Mouse (Mus musculus) natural killer cell, adult 2 months (primary cell): ENCODE results near the gene Lrig3.

Experiments used
- DNase-seq, 2 experiments: peaks; one replicate each; pipeline ENCODE4 v3.0.0; 2022; ENCODE audit warnings: low spot score in 2 of 2

Gene Lrig3

DNA sequence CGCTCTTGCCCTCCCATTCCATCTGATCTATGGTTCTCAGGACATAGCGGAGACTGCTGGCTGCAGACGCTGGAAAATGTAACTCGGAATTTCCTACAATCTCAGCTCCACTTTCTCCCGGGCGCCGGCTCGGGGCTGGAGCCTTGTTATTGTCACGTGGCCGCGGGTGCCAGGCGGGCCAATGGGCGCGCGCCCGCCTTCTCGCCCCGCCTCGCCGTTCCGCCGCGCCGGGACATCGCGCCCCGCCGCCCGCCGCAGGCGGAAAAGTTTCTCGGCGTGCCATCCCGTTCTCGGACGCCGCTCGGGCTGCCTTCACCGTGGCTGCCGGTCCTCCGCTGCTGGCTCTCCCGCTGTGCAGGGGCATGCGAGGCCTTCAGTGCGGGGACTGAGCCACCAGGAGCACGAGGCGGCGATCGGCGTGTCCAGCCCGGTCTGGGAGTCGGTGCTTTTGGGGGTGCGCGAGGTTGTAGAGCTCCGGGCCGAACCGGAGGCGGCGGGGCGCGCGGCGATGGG is at the start of gene Lrig3:
Gene Lrig3, plus strand, starts transcription at position 201 of the 513 bp plus-strand sequence.
- no peak for DNase-seq

DNA sequence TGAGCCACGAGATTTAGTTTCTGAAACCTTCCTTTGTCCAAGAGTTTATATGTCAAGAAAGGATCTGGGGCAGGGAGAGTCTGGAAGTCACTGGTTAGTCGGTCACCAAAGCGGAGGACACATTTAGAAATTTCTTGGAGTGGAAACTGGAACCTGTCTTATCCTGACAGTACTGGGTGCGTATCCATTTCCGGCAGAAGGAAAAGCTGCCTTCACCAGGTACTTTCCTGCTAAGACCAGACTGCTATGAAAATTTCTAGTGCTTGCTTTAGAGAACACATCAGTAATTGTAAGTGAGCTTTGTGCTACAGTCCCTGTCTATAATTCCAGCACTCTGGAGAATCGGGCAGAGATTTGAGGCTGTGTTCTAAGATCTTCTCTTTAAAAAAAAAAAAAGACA is 49.2 kb upstream of the Lrig3 start:
- no peak for DNase-seq

DNA sequence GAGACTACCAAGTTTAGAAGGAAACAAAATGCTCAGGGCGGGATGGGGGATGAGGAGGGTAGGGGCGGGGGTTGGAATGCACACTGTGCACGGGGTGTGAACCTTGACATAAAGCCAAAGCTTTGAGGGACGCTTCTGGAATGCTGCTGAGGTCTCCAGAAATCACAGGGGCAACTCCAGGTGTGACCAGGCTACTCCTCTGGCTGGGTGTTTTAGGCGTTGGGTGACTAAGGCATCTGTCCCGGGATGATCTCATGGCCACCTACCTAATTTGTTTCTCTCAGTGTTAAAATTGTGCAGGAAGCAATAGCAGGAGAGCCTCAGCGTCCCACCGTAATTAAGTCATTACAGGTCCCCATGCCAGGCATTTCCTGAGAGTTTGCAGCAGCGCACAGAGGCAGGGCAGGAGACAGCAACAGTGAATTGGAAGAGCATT is 48.5 kb upstream of the Lrig3 start:
- DNase-seq, result no peak

DNA sequence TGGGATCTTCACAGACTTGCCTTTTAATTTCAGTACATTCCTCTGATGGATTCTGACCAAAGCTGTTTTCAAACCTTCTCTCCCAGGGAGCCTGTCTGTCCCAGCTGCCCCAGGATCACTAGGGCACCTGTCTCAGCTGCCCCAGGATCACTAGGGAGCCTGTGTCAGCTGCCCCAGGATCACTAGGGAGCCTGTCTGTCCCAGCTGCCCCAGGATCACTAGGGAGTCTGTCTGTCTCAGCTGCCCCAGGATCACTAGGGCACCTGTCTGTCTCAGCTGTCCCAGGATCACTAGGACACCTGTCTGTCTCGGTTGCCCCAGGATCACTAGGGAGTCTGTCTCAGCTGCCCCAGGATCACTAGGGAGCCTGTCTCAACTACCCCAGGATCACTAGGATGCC is 47.0 kb upstream of the Lrig3 start:
- no peak for DNase-seq

DNA sequence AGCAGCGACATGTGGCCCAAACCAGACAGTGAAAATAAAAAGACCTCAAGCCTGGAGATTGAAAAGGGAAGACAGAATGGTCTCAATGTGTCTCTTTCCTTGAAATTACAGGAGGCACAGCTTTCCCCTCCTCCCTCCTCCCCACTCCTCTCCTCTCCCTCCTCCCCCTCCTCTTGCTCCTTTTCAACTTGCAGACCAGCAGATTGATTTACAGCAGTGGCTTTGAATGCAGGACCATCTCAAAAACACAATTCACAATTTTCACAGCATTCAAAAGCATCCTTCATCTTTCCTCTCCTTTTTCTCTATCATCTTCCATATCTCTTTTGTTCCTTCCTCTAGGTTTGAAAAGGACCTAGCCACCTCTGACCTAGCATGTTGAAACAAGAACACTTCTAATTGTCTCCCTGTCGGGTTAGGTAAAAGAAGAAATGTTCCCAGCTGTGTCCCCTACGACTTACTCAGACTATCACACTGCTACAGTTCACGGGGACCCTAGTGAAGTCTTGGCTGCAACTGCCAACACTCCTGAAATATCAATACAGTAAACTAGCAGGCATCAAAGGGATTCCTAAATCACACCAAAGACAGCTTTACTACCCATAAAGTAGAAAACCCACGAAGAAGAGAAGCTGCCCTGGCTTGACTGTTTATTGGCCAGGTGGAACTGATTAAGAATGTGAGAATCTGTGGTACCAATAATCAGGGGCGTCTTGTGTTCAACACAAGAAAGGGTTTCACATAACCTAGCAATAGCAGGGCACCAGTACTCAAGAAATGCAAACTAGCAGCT is 44.1 kb upstream of the Lrig3 start:
- DNase-seq, result no peak

DNA sequence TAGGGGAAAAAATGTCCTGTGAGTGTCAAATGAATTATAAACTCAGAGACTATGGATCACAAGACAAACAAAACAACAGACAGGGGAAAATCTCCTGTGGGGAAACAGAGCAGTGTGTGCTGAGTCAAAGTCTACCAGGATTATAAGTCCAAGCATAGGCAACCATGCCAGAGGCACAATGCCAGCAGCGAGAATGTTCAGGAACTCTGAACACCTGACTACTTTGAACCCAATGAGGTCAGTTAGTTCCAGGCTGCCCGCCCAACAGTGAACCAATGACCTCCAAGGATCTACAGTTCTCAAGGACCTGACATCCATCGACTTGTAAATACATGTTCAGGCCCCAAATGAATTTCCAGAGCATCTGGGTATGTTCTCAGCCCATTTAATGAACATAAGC is 36.0 kb upstream of the Lrig3 start:
- no peak for DNase-seq

DNA sequence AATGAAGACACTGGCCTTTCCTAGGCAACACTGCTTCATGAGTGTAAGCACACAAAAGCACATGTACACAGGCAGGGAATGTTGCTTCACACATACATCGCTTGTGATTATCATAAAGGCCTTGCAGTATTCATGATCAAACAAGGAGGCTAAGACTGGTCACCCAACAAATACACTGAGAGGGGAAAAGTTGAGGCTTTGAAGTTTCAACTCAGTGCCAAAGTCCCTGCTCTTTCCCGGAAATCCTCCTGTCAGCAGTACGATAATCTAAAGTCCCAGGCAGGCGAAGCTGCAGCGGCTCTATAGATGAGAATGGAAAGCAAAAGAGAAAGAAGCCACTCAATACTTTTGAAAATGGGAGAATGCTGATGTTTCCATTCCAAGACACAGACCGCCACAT is 32.6 kb upstream of the Lrig3 start:
- DNase-seq, result no peak

DNA sequence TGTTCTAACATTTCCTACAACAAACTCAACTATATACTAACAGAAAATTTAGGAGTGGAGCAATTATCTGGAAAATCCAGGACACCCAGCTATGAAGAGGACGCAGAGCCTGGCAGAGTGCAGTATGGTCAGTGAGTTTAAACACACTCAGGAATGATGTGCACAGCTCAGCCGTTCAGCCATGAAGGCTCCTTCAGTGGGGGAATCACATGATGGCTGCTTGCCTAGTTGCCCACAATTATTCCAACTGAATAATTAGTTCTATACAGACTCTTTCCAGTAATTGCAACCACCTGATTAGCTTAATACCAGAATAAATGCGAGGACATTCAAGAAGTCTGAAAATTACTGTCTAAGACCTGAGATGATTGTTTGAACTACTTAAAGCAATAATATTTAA is 31.9 kb upstream of the Lrig3 start:
- DNase-seq, result no peak

DNA sequence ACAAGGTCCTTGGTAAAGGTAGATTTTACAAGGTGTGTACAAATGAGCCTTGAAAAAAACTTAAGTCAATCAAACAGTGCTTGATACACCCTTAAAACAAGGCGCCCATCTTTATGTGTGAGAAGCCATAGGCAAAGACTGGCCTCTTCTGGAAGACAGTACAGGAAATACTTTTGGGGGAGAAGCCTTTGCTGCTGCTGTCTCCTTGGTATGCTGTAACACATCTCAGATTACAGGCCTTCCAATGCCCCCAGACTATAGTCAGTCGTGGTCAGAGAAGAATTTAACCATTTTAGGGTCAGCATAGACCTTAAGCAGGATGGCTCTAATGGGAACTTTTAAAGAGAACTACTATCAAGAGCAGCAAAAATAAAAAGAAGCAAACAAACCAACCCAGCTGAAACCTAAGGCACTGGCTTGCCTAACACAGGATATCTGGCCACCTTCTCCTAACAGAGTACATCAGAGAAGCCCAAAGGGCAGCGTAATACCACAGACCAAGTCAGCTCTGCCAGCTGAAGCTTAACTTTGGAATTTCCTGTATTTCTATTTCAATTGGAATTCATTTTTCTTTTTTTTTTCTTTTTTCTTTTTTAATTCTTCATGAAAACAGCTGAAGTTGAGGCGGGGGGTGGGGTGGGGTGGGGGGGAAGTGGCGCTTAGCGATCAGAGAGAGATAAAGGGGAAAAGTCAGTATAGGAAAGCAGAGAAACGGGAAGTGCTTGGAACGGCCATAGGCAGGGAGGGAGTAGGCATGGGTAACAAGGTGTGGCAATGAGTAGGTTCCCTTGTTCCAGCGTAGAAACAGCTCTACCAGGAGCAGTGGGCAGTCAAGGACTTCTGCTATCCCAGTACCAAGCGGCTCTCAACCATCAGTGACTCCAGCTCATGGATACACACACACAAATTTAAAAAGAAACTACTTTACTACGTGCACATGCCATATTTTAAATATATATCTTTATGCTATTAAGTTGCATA is 28.2 kb upstream of the Lrig3 start:
- no peak for DNase-seq

DNA sequence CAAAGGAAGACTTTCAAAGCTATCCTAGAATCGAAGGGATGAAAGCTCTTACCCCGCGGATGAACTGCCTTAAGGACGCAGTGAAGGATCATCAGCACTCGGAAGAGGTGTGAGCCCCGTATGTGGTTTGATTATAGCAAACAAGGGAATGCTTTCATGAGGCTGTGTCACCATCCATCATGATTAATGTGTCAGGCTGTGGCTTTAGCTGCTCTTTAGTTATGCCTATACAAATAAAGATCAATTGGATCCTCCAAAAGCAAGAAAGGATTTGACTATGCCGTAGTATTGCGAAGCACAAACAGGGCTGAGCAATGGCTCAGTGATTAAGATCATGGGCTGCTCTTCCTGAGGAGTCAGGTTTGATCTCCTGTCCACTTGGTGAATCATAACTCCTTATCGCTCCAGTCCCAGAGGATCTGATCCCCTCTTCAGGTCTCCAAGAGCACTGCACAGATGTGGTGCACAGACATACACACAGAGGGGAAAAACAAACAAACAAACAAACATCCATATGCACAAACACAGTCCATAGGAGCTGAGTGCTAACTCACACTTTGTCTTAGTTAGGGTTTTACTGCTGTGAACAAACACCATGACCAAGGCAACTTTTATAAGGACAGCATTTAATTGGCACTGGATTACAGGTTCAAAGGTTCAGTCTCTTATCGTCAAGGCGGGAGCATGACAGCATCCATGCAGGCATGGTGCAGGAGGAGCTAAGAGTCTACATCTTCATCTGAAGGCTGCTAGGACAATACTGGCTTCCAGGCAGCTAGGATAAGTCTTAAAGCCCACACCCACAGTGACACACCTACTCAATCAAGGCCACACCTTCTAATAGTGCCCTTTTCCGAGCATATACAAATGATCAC is 27.2 kb upstream of the Lrig3 start:
- DNase-seq, result no peak

DNA sequence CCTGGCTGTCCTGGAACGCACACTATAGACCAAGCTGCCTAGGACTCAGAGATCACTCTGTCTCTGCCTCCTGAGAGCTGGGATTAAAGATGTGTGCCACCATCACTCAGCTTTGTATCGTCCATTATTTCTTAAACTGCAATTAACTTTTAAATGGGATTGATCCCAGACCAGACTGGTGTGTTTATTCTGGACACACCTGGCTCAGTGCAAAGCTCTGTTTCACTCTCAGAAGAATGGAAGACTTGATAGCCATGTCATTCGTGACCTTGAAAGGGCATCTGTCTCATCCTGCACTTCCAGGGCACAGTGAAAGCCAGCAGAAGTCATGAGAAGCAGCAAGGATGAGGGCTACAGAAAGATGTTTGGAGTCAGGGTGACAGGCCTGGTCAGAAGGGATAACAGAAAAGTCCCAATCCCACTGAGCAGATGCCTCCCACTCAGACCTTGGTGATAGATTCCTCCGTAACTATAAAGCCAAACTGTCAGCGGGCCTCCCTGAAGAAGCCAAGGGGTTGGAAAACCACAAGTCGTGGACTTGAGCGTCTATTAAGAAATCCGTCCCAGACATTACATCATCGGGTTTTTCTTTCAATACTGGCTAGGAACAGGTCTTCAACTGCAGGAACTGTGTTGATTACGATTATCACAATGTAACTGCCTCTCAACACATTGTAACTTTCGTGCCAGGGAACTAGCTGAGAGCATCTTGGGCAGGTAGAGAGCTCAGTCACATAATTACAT is 25.5 kb upstream of the Lrig3 start:
- DNase-seq, result no peak

DNA sequence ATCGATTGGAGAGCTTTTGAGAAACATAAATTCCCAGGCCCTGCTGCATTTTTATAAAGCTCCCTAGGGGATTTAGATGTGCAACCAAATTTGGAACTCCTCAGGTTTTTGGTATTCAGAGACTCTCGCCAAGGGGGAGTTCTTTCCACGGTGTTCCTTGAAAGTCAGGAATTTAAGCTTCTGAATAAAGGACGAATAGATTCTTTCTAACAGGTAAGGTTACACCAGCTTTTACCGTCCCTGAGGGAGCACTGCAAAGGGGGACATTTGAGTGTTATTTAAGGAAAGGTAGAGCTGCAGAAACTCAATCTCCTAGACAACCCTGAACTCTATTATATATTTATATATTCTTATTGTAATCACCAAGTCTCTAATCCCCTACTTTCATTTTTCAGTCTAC is 22.9 kb upstream of the Lrig3 start:
- DNase-seq, result no peak

DNA sequence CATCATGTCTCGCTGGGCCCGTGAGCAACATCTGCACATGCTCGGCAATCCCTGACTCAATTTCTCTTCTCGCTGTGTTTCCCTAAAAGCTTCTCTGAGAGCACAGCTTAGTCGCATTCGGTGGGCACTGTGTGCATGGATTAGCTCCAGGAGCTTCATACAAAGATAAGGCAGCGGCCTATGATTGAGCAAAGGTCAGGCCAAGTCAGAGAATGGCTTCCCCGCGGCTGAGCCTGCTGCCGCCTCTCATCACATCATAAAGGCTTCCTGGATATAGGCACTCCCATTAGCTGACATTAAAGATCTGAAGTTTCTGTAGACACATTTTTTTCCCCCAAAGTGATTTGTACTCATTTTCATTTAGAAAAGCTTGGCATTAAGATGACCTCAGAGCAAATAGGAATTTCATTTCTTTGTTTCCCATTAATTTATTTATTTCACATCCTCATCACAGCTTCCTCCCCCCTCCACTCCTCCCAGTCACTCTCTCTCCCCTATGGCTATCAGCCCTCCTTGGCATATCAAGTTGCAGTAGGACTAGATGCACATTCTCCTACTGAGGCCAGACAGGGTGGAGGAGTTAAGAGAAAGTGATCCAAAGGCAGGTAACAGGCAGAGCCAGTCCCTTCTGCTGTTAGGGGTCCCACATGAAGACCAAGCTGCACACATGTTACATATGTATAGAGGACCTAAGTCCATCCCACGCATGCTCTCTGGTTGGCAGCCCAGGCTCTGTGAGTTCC is 21.0 kb upstream of the Lrig3 start:
- DNase-seq, result no peak

DNA sequence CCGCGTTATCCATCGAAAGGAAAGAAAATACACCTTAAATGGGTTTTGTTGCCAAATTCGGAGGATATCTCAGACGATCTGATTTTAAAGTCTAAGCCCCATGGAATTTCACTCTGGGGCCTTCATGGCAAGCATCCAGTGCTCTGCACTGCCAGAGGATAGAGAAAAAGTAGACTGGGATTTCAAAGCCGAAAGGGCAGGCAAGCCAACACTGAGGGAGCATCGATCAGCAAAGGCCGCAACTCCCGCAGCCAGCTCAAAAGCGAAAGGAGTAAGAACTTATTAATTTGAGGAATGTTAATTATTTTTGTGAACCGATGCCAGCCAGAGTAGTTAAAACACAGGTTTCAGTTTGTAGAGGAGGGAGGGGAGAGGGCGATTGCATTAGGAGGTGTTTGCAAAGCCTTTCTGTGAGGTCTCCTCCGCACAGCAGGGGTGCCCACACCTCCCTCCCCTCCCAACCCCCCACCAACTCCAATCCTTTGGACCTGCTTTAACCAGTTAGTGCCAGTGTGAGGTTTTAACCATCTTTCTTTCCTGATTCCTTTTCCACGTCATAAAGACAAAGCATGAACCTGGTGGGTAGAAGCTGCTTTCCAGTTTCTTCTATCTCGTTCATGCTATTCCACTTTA is 17.0 kb upstream of the Lrig3 start:
- DNase-seq, result no peak

DNA sequence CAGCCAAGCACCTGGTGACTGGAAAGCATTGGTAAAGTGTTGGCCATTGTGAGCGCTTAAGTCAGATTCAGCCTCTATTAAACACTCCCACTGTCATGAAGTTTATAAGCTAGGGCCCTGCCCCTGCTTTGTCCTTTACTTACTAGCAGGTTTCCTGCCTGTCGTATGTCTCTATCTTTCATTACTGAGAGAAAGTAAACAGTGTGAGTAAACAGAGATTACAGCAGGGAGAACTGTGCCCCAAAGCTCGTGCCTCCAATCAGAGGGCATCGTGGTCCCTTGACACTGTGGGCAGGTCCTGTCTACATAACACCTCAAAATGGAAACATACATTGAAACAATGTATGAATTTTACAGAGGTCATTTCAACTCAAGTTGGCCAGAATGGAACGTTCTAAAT is 14.3 kb upstream of the Lrig3 start:
- DNase-seq, result no peak

DNA sequence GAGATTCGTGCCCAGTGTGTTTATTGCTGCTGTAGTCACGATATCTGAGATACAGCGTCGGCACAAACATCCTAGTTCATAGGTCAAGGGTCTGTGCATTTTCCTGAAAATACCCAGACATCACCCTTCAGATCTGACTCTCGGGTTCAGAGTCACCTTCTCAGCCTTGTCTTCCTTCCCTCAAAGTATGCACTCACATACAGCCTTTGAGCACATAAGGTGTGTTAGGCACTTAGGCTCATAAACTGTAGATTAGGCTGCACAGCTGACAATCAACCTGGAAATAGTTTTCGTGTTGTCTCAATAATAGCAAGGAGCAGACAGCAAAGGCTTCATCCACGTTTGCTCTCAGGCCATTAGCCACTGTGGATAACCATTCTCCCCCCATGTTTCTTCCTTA is 11.6 kb upstream of the Lrig3 start:
- no peak for DNase-seq

DNA sequence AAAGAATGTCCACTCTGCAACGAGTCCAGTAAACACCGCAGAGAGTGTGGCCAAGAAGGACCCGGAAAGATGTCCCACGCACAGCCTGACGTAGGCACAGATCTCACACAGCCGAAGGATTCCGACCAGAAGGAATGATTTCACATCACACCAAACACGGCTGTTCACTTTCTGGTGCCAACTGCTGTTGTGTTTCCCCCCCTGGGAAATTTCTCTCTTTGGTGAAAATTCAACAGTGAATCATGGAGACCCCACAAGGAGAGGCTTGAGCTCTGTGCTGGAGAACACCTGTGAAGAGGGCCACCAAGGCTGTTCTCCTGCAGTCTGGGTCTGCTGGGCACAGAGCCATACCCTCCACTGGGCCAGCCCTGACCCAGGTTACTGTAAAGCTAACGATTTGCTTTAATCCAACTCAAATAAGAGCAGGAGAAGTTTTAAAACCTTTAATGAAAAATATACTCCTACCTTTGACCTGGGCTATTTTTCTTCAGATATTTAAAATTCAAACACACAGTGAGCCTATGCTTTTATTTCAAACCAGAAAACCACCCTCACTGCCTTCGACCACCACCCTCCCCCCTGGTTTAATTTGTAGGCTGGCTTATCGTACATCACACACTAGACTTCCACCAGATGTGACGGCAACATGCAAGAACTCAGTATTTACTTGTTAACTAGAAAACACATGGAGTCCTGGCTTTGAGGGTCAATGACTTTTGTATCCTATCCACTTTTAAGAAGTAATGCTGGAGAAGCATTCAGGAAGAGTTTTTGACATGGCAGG is 11.0 kb upstream of the Lrig3 start:
- no peak for DNase-seq

DNA sequence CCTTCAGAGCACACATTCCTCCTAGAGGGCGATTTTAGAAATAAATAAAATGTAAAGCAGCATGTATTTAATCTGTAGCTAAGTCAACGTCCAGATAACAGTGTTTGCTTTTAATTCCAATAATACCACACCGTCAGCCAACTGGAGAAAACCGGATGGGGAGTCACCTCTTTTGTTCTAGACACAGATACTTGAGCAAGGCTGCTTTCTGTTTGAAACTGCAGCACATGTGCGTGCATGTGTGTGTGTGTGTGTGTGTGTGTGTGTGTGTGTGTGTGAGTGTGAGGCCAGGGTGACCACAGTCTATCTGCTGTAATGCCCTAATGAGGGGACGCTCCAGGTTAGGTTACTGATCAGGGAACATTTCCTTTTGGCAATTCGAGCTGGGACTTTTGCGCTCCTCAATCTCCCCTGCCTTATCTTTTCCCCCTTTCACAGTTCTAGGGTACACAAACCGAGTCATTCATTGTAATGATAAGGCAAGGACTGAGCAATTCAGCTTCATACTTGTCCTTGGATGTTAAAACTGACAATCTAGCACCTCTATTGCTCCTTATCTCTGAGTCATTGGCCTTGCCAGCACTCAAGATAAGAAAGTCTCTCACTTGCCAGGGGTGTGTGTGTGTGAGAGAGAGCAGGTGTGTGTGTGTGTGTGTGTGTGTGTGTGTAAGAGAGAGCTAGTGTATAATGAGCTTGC is 4.4 kb upstream of the Lrig3 start:
- no peak for DNase-seq
